Mouse (Mus musculus): ENCODE data around the gene Gstt4.
"Not testable (repeated sequence)": the region's sequence is repeated elsewhere in the genome, so short reads cannot be mapped to it uniquely, and the experiment has no call there.

Gene Gstt4

GRCm38 (mm10) chr10:75822443-75822842, at the start of gene Gstt4:
TSS of gene Gstt4 (minus strand) at chr10:75822543.
- in situ Hi-C loops (cut with MboI; ENCODE audit: low sequenced_read_pairs) = loop anchor here (5.0 kb wide), 1 partner anchor 40 kb away; the partner anchor contains the start of genes Gm20441 and Gstt3

DNA sequence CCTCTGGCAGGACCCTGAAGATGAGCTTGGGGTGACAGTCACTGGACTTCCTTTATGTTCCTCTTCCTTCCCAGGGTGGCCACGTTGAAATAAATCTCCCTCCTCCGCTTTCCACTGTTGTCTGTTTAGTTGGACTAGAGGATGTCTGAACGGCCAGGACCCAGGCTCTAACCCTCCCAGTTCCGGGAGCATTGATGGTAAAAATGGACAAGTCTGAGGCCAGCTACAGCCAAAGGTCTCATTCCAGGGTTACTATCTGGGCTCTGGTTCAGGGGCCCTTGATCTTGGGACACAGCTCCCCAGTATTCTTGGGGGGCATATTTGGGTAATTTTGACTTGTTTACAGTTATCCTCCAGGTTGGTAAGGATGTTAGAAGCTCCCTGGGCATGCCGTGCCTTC, 39.2 kb upstream of the Gstt4 start:
- in situ Hi-C loops (cut with MboI; ENCODE audit: low sequenced_read_pairs) = no loop called here

DNA sequence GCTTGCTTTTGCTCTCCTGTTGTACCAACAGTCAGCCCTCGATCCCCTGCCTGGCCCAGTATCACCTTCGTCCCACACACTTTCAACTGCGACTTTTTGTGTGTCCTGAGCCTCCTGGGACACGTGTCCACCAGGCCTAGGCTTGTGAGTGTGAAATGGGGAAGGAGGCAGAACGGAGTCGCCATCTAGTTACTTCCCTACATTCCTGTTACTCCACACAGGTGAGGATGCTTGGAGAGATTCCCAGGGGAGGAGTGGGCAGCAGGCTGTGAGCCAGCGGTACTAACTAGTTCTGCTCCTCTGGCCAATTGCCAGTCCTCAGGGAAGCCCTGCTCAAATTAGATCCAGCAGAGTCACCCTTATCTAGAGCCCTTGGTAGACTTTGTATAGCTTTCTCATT, 38.4 kb upstream of the Gstt4 start:
- in situ Hi-C loops (cut with MboI; ENCODE audit: low sequenced_read_pairs) = no loop called here

GRCm38 (mm10) chr10:75859786-75860470, 37.6 kb upstream of the Gstt4 start, which contains the start of gene Mif:
TSS of gene Mif (minus strand) at chr10:75860240.
- in situ Hi-C loops (cut with MboI; ENCODE audit: low sequenced_read_pairs) = not testable (repeated sequence)

DNA sequence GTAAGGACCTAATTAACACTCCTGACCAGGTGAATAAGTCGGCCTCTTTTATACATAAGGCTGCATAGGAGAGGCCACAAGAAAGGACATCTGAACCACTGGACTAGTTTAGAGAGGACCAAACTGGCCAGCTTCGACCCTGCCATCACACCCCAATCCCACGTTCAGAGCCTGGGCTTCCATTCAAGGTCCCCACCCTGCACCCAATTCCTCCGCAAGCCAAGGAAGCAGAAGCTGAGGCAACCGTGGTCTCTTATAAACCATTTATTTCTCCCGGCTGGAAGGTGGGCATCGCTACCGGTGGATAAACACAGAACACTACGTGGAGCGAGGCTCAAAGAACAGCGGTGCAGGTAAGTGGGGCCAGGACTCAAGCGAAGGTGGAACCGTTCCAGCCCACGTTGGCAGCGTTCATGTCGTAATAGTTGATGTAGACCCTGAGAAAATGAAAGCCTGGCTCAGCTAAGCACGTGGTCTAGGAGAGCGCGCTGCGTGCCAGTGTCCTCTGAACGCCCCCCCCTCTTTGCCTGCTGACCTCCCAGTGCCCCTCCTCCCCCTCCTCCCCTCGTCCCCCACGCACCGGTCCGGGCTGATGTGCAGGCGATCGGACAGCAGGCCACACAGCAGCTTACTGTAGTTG, 36.9 kb upstream of the Gstt4 start:
- in situ Hi-C loops (cut with MboI; ENCODE audit: low sequenced_read_pairs) = no loop called here

DNA sequence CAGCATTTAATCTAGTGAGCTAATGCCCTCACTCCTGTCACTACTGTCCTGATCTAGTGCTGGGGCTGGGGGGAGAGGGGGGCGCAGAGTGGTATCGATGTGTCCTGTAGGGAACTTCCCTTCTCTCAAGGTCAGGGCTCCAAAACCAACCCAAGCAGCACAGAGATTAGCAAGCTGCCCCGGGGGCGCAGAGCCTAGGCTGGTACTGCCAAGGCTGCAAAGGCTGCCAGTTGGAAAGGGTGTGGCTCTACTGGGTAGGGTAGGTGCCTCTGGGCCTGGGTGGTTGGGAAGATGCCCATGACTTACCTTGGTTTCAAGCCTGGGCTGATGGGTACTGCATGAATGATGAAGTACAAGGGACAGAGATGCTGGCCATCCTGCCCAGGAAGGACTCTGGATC, 35.3 kb upstream of the Gstt4 start:
- in situ Hi-C loops (cut with MboI; ENCODE audit: low sequenced_read_pairs) = no loop called here

GRCm38 (mm10) chr10:75856976-75857375, 34.6 kb upstream of the Gstt4 start:
- in situ Hi-C loops (cut with MboI; ENCODE audit: low sequenced_read_pairs) = no loop called here

GRCm38 (mm10) chr10:75856155-75856907, 34.0 kb upstream of the Gstt4 start:
- in situ Hi-C loops (cut with MboI; ENCODE audit: low sequenced_read_pairs) = no loop called here

GRCm38 (mm10) chr10:75855416-75855981, 33.2 kb upstream of the Gstt4 start:
- in situ Hi-C loops (cut with MboI; ENCODE audit: low sequenced_read_pairs) = no loop called here

GRCm38 (mm10) chr10:75854791-75855190, 32.4 kb upstream of the Gstt4 start:
- in situ Hi-C loops (cut with MboI; ENCODE audit: low sequenced_read_pairs) = no loop called here

- in situ Hi-C loops (cut with MboI; ENCODE audit: low sequenced_read_pairs) = no loop called here
Observed at GRCm38 (mm10) chr10:75854096-75854495, 31.8 kb upstream of the Gstt4 start.

DNA sequence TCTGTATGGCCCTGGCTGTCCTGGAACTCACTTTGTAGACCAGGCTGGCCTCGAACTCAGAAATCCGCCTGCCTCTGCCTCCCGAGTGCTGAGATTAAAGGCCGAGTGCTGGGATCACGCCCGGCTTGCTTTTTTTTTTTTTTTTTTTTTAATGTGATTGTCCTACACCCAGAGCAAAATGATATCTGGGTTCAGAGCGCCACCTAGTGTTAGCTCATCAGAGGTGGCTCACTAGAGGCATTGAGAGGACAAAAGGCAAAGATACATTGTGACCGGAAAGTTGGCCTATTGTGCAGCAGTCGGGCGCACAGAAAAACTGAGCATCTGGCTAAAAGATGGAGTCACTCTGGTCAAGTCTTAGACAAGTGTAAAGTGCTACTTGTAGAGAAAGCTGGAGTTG, 31.1 kb upstream of the Gstt4 start:
- in situ Hi-C loops (cut with MboI; ENCODE audit: low sequenced_read_pairs) = no loop called here

GRCm38 (mm10) chr10:75852539-75853125, 30.3 kb upstream of the Gstt4 start:
- in situ Hi-C loops (cut with MboI; ENCODE audit: low sequenced_read_pairs) = no loop called here

GRCm38 (mm10) chr10:75851681-75852080, 29.3 kb upstream of the Gstt4 start:
- in situ Hi-C loops (cut with MboI; ENCODE audit: low sequenced_read_pairs) = no loop called here

GRCm38 (mm10) chr10:75851076-75851475, 28.7 kb upstream of the Gstt4 start:
- in situ Hi-C loops (cut with MboI; ENCODE audit: low sequenced_read_pairs) = no loop called here

- in situ Hi-C loops (cut with MboI; ENCODE audit: low sequenced_read_pairs) = no loop called here
Observed at GRCm38 (mm10) chr10:75848382-75848781, 26.0 kb upstream of the Gstt4 start.

DNA sequence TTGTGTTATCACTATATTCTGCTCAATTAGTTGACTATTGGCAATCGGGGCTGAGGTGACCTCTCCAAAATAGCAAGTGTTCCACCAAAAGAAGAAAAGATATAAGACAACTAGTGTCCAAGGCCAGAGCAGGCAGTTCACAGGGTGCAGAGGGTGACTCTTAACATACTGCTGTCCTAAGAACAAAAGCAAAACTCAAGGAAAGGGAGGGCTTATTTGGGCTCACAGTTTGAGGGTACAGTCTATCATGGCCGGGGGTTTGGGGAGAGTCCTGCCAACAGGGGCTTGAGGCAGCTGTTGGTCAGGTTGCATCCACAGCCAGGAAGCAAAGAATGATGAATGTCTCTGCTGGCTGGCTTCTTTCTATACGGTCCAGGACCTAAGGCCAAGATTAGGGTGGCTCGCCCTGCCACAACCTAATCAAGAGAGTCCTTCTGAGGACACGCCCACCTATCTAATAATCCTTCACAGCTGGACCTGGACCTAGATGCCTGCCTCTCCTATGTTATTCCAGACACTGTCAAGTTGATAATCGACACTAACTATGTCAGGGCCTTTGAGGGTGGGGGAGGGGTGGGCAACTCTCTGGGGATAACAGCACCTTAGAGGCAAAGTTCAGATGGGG, 23.1 kb upstream of the Gstt4 start:
- in situ Hi-C loops (cut with MboI; ENCODE audit: low sequenced_read_pairs) = no loop called here

DNA sequence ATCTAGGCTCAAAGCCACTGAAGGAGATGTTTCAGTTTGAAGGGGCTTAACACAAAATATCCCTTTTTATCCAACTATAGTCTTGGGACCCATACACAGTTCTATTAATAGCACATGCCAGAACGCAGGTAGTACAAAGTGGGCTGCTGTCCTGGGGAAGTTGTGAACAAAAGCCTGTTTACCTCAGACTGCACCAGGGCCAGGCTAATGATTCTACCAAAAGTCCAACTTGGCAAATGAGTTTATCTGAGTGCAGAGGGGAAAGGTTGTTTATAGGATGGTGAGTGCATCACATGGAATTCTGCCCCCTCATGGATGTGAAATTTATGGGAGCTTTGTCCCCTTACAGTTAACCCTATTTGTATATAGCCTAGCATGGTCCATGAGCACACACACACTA, 22.5 kb upstream of the Gstt4 start:
- in situ Hi-C loops (cut with MboI; ENCODE audit: low sequenced_read_pairs) = no loop called here

DNA sequence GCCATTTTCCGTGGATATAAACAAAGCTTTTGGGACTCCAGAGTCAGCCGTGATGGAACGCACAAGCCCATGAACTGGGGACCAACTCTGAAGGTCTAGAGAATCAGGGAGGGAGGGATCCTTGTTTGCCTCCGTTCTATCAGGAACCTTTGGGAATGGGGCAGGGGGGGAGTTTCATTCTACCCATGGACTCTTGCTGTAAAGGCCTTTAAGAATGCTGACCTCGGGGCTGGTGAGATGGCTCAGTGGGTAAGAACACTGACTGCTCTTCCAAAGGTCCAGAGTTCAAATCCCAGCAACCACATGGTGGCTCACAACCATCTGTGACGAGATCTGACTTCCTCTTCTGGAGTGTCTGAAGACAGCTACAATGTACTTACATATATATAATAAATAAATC, 21.6 kb upstream of the Gstt4 start:
- in situ Hi-C loops (cut with MboI; ENCODE audit: low sequenced_read_pairs) = not testable (repeated sequence)

GRCm38 (mm10) chr10:75839092-75839491, 16.7 kb upstream of the Gstt4 start:
- in situ Hi-C loops (cut with MboI; ENCODE audit: low sequenced_read_pairs) = no loop called here

All from CH12F3 (cell line).